Mouse (Mus musculus) cerebellum, postnatal 36 days (tissue): Measurements from ENCODE around the gene Htr3b.
A peak's percentile ranks its signal among the peaks of the same experiment; 100 is the strongest.

ENCODE experiments used
- DNase-seq, 2 experiments: peaks; one replicate each; pipeline ENCODE4 v3.0.0; 2021 to 2022; ENCODE audit warnings: mixed read lengths in 2 of 2

Htr3b gene

DNA sequence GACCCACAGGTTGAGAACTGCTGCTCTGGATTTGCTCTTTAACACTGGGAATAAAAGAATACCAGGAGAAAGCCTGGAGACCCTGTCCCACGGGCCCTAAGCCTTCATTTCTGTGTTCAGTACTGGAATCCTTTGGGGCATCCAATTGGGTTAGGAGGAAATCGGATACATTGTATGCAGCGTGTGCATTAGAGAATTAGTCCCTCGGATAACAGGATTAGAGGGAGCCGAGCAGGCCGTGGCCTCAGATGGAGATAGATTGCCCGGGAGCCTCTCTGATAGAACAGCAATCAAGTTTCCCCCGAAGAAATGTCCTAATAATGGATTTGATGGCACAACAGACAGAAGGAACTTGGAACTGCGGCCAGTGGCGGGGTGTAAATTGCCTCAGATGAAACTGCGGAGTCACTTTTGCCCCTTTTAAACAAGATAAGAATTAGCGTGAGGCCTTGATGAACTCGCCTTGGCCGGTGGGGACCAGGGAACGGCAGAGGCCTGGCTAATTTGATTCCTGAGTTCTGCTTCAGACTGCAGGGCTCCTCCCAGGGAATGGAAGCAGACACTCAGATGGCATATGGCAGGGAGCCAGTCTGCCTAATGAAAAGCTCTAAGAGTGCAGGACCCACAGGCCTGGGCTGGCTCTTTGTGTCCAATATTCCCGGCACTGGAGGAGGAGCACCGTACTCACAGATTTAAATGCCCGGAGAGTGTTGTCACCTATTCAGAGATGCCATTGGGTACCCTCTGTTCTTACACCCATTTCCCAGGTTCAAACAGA, 48.6 kb downstream of the Htr3b start:
- DNase-seq = peak in 1 of 2 experiments; percentile 10

- DNase-seq = peak; percentile 63 to 75
Observed at GRCm38 (mm10) chr9:48910885-48911537, 53.8 kb downstream of the Htr3b start, which contains the start of gene Htr3a. TSS of gene Htr3a (minus strand) at chr9:48911099.

GRCm38 (mm10) chr9:48904421-48904820, 60.4 kb downstream of the Htr3b start:
- DNase-seq = no peak

DNA sequence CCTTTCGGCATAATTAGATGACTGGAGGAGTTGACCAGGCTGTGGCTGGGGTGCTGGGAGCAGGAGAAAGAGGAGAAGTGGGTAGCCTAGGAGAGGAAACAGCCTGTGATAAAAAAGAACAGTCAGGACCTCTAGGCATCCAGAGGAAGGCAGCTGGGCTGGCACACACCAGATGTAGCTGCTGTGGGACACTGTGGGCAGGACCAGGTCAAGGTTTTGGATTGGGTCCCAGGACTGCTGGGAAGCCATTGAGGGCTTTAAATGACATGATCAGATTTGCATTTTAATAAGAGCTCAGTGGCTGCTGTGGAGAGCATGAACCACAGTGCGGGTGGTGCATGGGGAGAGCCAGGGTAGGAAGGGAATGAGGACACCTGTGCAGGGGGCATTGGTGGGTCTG, 61.0 kb downstream of the Htr3b start:
- no peak for DNase-seq

DNA sequence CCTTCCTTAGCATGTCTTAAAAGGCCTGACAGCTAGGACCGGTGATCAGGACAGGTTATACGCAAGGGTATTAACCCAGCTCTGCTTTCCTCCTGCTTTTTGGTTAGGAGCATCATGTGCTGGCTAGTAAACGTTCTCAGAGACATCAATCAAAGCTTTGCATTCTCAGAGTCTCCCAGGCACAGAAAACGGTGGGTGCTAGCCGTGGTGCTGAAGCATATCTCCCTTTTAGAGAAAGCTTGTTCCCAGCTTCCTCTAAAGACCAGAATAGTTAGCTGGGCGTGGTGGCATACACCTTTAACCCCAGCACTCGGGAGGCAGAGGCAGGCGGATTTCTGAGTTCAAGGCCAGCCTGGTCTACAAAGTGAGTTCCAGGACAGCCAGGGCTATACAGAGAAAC, 66.2 kb downstream of the Htr3b start:
- no peak for DNase-seq

DNA sequence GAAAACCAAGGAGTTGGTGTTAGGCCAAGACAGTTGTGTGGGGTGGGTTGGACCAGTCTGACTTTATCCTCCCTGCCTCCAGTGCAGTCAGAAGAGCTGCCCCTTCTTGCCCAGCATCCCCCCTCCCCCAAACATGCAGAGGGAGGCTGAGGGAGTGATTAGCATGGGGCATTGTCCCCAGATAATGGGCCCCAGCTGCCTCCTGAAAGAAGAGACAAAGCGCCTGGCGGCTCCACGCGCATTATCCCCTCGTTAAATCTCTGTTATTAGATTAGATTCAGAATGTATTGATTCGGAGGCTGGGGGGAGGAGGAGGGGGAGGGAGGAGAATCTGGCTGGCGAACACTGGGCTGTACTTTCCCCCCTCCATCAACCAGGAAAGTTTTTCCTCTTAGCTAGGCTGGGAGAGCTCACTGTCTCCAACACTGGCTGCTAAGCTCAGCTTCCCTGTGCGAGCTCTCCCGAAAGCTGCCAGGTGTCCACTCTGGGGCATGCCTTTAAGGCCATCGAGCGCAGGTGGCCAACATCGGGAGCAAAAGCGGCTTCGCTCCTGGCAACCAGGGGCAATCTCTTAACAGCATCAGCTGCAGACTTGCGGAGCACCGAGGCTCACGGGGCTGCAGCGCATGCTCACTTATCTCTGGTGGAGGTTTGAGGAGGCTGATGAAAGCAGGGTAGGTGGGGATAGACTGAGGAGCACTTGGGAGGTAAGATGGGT, 68.8 kb downstream of the Htr3b start:
- no peak for DNase-seq

GRCm38 (mm10) chr9:48894755-48895154, 70.0 kb downstream of the Htr3b start:
- no peak for DNase-seq

- peak; percentile 62 to 76 for DNase-seq
Observed at GRCm38 (mm10) chr9:48893986-48894385, 70.8 kb downstream of the Htr3b start.

DNA sequence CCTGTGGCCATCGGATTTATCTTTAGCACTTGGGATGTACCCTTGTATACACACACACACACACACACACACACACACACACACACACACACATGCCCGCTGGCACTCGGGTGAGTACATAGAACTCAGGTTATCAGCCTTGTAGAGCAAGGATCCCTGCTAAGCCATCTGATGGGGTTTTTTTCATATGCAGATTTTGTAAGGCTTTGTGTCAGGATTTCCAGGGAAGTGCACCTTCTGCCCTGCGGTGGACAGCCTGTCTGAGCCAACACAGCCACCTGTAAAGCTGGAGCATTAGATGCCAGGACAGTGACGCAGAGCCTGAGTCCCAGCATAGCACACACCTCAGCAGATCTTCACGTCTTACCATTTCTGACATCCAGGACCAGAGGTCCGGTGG, 75.7 kb downstream of the Htr3b start:
- no peak for DNase-seq
